In genomic region chr7:115131259-115131969, GRCm38 (mm10) we compare ENCODE assay signal across 24 mouse cellular contexts.
A peak's percentile ranks its signal among the peaks of the same experiment; 100 is the strongest.
DNase-seq lines count a peak whose midpoint lies in the region; ATAC-seq and TF ChIP-seq lines count a peak whose summit lies in the region.
"Had no signal": no experiment of that assay in that cellular context is flagged by ENCODE, and none has a peak within 500 bp of the region (broad histone marks: within the 10 kb centered on the region; RNA-seq: fewer than 3 reads in every experiment).

No protein-coding gene starts in this region.

- H3K9ac ChIP-seq in liver, adult 2 months (ENCODE audit: low read depth, low read length): no peak overlapping the region
- no peak overlapping the region for H3K9ac ChIP-seq in liver, embryonic 12.5 days
- H3K9ac ChIP-seq in forebrain, embryonic 12.5 days: no peak overlapping the region
- H3K9ac ChIP-seq: embryonic facial prominence, embryonic 13.5 days; heart, embryonic 13.5 days; hindbrain, embryonic 15.5 days; intestine, embryonic 15.5 days; liver, embryonic 15.5 days; lung, embryonic 15.5 days; neural tube, embryonic 12.5 days had no signal

- no peak overlapping the region for H3K4me2 ChIP-seq in liver, embryonic 12.5 days
- H3K4me2 ChIP-seq in forebrain, embryonic 12.5 days: peak overlapping the region; percentile 25; the same call in 1 of the 2 replicates
- H3K4me2 ChIP-seq: embryonic facial prominence, embryonic 13.5 days; heart, embryonic 13.5 days; hindbrain, embryonic 15.5 days; intestine, embryonic 15.5 days; liver, embryonic 15.5 days; lung, embryonic 15.5 days; neural tube, embryonic 12.5 days had no signal

- no peaks in the 10 kb centered on the region for H3K27me3 ChIP-seq in liver, adult 2 months (ENCODE audit: control insufficient read depth, insufficient read depth, low read length)
- no peaks in the 10 kb centered on the region for H3K27me3 ChIP-seq in liver, embryonic 12.5 days (replicated peaks)
- H3K27me3 ChIP-seq in forebrain, embryonic 12.5 days: no peaks in the 10 kb centered on the region
- H3K27me3 ChIP-seq: heart, embryonic 13.5 days; hindbrain, embryonic 15.5 days; intestine, embryonic 15.5 days; liver, embryonic 15.5 days; lung, embryonic 15.5 days had no signal

- no peak overlapping the region for H3K4me3 ChIP-seq in liver, adult 2 months (ENCODE audit: insufficient read depth, low read depth, low read length)
- no peak overlapping the region for H3K4me3 ChIP-seq in liver, embryonic 12.5 days
- H3K4me3 ChIP-seq in forebrain, embryonic 12.5 days (replicated peaks): no peak overlapping the region
- H3K4me3 ChIP-seq: embryonic facial prominence, embryonic 13.5 days; heart, embryonic 13.5 days; hindbrain, embryonic 15.5 days; intestine, embryonic 15.5 days; left cerebral cortex, adult 2 months; liver, embryonic 15.5 days; lung, embryonic 15.5 days; neural tube, embryonic 12.5 days had no signal

- TF ChIP-seq POLR2A in liver, adult 2 months (IDR thresholded peaks at IDR 0.05; ENCODE audit: extremely low read depth, insufficient read depth, low read length): no peak

- H3K4me1 ChIP-seq in liver, adult 2 months (ENCODE audit: control insufficient read depth, insufficient read depth, low read length): no peaks in the 10 kb centered on the region
- H3K4me1 ChIP-seq in liver, embryonic 12.5 days: no peaks in the 10 kb centered on the region
- H3K4me1 ChIP-seq in forebrain, embryonic 12.5 days: peaks cover 45% of the 10 kb centered on the region
- H3K4me1 ChIP-seq: embryonic facial prominence, embryonic 13.5 days; intestine, embryonic 15.5 days; liver, embryonic 15.5 days; lung, embryonic 15.5 days had no signal

- no peaks in the 10 kb centered on the region for H3K79me2 ChIP-seq in liver, adult 2 months (ENCODE audit: control insufficient read depth, insufficient read depth, low read length)

- WGBS in liver, adult 2 months: 90% methylated on average over 10 of the region's 10 CpGs
- WGBS in liver, embryonic 12.5 days (ENCODE audit: insufficient replicate concordance): 79% methylated on average over 10 of the region's 10 CpGs
- 43% methylated on average over 10 of the region's 10 CpGs for WGBS in forebrain, embryonic 12.5 days

- no peaks in the 10 kb centered on the region for H3K36me3 ChIP-seq in liver, adult 2 months (ENCODE audit: control insufficient read depth, insufficient read depth, low read length)
- no peaks in the 10 kb centered on the region for H3K36me3 ChIP-seq in liver, embryonic 12.5 days
- H3K36me3 ChIP-seq in forebrain, embryonic 12.5 days (replicated peaks): no peaks in the 10 kb centered on the region
- H3K36me3 ChIP-seq: embryonic facial prominence, embryonic 13.5 days; heart, embryonic 13.5 days; hindbrain, embryonic 15.5 days; intestine, embryonic 15.5 days; liver, embryonic 15.5 days; lung, embryonic 15.5 days; neural tube, embryonic 12.5 days had no signal

- TF ChIP-seq CTCF in liver, adult 2 months (IDR thresholded peaks at IDR 0.05; ENCODE audit: low read depth, low read length): no peak

- peak; percentile 12 for DNase-seq in liver, adult 2 months (ENCODE audit: extremely low read depth, low read depth, low spot score)
- DNase-seq in lung, postnatal 10 days: no peak
- no peak for DNase-seq in right cerebral cortex, postnatal 14 days
- DNase-seq: adrenal gland, adult 8-10 months; cerebellum, adult 11-12 months; heart, adult 18-20 months; heart, postnatal 14 days; kidney, adult 8-10 months; kidney, postnatal 10 days; lung, postnatal 4 days; thymus, postnatal 14 days had no signal

- H3K27ac ChIP-seq in liver, adult 2 months (replicated peaks; ENCODE audit: insufficient read depth, low read depth, low read length): no peak overlapping the region
- no peak overlapping the region for H3K27ac ChIP-seq in liver, embryonic 12.5 days
- H3K27ac ChIP-seq in forebrain, embryonic 12.5 days: 0 out of 2 replicates have a peak overlapping the region, but pooled peaks have one; percentile 73
- H3K27ac ChIP-seq: embryonic facial prominence, embryonic 13.5 days; heart, embryonic 13.5 days; hindbrain, embryonic 15.5 days; intestine, embryonic 15.5 days; left cerebral cortex, adult 2 months; liver, embryonic 15.5 days; lung, embryonic 15.5 days; neural tube, embryonic 12.5 days had no signal

- no peaks in the 10 kb centered on the region for H3K9me3 ChIP-seq in liver, embryonic 12.5 days (replicated peaks)
- H3K9me3 ChIP-seq in forebrain, embryonic 12.5 days: no peaks in the 10 kb centered on the region
- H3K9me3 ChIP-seq: embryonic facial prominence, embryonic 13.5 days; heart, embryonic 13.5 days; hindbrain, embryonic 15.5 days; intestine, embryonic 15.5 days; liver, embryonic 15.5 days; lung, embryonic 15.5 days; neural tube, embryonic 12.5 days had no signal

- ATAC-seq in liver, embryonic 12.5 days: no peak
- ATAC-seq in common myeloid progenitor, adult 5-6 weeks (replicated peaks; ENCODE audit: low read depth, poor library complexity, severe bottlenecking): peak; percentile 46
- ATAC-seq in forebrain, embryonic 12.5 days (ENCODE audit: low FRiP score): peak; percentile 71
- peak; percentile 56 for ATAC-seq in megakaryocyte, adult 5-6 weeks (ENCODE audit: poor library complexity, severe bottlenecking)
- ATAC-seq: activated CD4-positive, CD25-positive, alpha-beta regulatory T cell, adult 4 months; intestine, embryonic 15.5 days had no signal
